Mouse (Mus musculus): ENCODE measurements at regions not wholly inside any gene's neighbourhood (a gene's known extent, or its start where the extent isn't known, plus 50 kb on each side); places are given as distances from the start of the nearest gene placed in this dataset.

- WGBS: 81% methylated on average over 2 of the region's 2 CpGs
- H3K9ac ChIP-seq: no peak overlapping the region
- ATAC-seq (ENCODE audit: insufficient number of reproducible peaks, low FRiP score): no peak
- H3K4me1 ChIP-seq (replicated peaks): no peaks in the 10 kb centered on the region
- no peaks in the 10 kb centered on the region for H3K27me3 ChIP-seq (replicated peaks)
- H3K9me3 ChIP-seq (replicated peaks): no peaks in the 10 kb centered on the region
- H3K27ac ChIP-seq (ENCODE audit: poor library complexity, severe bottlenecking): no peak overlapping the region
- no peak overlapping the region for H3K4me3 ChIP-seq
- H3K36me3 ChIP-seq: no peaks in the 10 kb centered on the region
- no peak overlapping the region for H3K4me2 ChIP-seq
These were observed 244.0 kb upstream of the Dph6 start for GRCm38 (mm10) chr2:114898812-114899211.

GRCm38 (mm10) chr2:114911845-114912500 is 257.2 kb upstream of the Dph6 start:
- no peak overlapping the region for H3K4me2 ChIP-seq

DNA sequence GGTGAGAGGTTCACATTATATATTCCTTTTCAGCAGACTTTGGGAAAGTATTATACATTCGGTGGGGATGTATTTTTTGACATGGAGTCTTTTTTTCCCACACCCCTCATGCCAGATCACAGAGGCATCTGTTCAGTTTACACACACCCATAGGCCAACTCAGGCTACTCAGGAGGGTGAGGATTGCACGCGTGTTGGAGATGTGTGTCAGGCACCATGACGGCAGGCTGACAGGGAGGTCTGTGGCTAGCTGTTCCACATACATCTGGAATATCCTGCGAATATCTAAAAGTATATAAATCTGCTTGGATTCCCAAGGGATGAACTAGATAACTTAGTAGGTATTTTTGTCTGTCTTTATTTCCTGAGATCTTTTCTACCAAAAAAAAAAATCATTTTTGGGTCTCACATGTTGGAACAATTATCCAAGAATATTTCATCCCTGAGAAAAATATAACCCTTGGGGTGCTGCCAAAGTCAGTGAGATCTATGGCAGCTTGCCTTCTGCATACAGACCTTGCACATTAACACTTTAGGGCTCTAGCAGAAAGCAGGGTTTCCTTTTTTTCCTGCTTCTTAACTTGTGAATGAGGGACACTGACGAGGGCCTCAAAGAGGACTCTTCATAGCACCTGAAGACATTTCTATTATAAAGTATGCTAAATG is 260.4 kb upstream of the Dph6 start:
- Histone ChIP-seq H3K9me3 (replicated peaks) (no peaks in the 10 kb centered on the region), H3K4me3 (no peak overlapping the region), H3K4me2 (no peak overlapping the region), H3K9ac (no peak overlapping the region), H3K27ac (ENCODE audit: poor library complexity, severe bottlenecking) (no peak overlapping the region), H3K27me3 (replicated peaks) (no peaks in the 10 kb centered on the region), H3K36me3 (no peaks in the 10 kb centered on the region), H3K4me1 (replicated peaks) (no peaks in the 10 kb centered on the region)
- ATAC-seq (ENCODE audit: insufficient number of reproducible peaks, low FRiP score): no peak
- 76% methylated on average over 6 of the region's 6 CpGs for WGBS

More at GRCm38 (mm10) chr2:114911845-114912500, 257.2 kb upstream of the Dph6 start:
- ATAC-seq (ENCODE audit: insufficient number of reproducible peaks, low FRiP score): no peak
- H3K27ac ChIP-seq (ENCODE audit: poor library complexity, severe bottlenecking): no peak overlapping the region
- H3K4me1 ChIP-seq (replicated peaks): no peaks in the 10 kb centered on the region
- H3K9ac ChIP-seq: no peak overlapping the region
- WGBS: 68% methylated on average over 7 of the region's 7 CpGs
- no peak overlapping the region for H3K4me3 ChIP-seq
- H3K36me3 ChIP-seq: no peaks in the 10 kb centered on the region
- H3K27me3 ChIP-seq (replicated peaks): no peaks in the 10 kb centered on the region
- H3K9me3 ChIP-seq (replicated peaks): no peaks in the 10 kb centered on the region

- H3K4me3 ChIP-seq: no peak overlapping the region
- H3K4me1 ChIP-seq (replicated peaks): no peaks in the 10 kb centered on the region
- H3K9me3 ChIP-seq (replicated peaks): no peaks in the 10 kb centered on the region
- H3K9ac ChIP-seq: no peak overlapping the region
- no peak overlapping the region for H3K27ac ChIP-seq (ENCODE audit: poor library complexity, severe bottlenecking)
- no peaks in the 10 kb centered on the region for H3K36me3 ChIP-seq
- H3K4me2 ChIP-seq: no peak overlapping the region
- 79% methylated on average over 16 of the region's 16 CpGs for WGBS
- no peaks in the 10 kb centered on the region for H3K27me3 ChIP-seq (replicated peaks)
- ATAC-seq (ENCODE audit: insufficient number of reproducible peaks, low FRiP score): no peak; the same call in 1 of the 2 replicates
These were observed 263.9 kb upstream of the Dph6 start for GRCm38 (mm10) chr2:114918420-114919332.

DNA sequence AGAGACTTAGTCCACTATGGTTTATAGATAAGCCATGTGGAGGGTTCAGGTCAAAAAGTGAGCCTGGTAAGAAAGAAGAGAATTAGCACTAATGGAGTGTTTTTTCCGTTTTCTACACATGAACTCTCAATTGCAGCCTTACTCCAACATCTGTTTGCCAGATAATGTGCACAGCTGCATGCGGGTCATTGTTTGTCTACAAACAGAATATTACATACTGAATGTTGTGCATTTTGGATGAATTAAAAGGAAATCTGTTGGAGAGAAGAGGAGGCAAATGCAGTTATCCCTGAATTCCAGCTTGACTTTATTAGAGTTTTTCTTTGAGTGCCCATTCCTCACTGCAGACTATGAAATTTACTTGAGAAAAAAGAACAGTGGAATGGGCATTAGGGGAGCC is 269.1 kb upstream of the Dph6 start:
- no peak overlapping the region for H3K4me3 ChIP-seq
- H3K4me1 ChIP-seq (replicated peaks): no peaks in the 10 kb centered on the region
- no peaks in the 10 kb centered on the region for H3K27me3 ChIP-seq (replicated peaks)
- no peak overlapping the region for H3K27ac ChIP-seq (ENCODE audit: poor library complexity, severe bottlenecking)
- H3K9me3 ChIP-seq (replicated peaks): no peaks in the 10 kb centered on the region
- H3K36me3 ChIP-seq: no peaks in the 10 kb centered on the region
- H3K9ac ChIP-seq: no peak overlapping the region
- WGBS: 88% methylated on average over 2 of the region's 2 CpGs
- H3K4me2 ChIP-seq: no peak overlapping the region
- ATAC-seq (ENCODE audit: insufficient number of reproducible peaks, low FRiP score): no peak

GRCm38 (mm10) chr2:114935436-114935835 is 280.7 kb upstream of the Dph6 start:
- H3K27me3 ChIP-seq (replicated peaks): no peaks in the 10 kb centered on the region
- no peaks in the 10 kb centered on the region for H3K36me3 ChIP-seq
- no peaks in the 10 kb centered on the region for H3K9me3 ChIP-seq (replicated peaks)
- H3K4me1 ChIP-seq (replicated peaks): no peaks in the 10 kb centered on the region
- H3K9ac ChIP-seq: no peak overlapping the region
- no peak overlapping the region for H3K27ac ChIP-seq (ENCODE audit: poor library complexity, severe bottlenecking)
- no peak overlapping the region for H3K4me3 ChIP-seq
- no peak overlapping the region for H3K4me2 ChIP-seq
- ATAC-seq (ENCODE audit: insufficient number of reproducible peaks, low FRiP score): no peak
- WGBS: 67% methylated on average over 3 of the region's 3 CpGs

DNA sequence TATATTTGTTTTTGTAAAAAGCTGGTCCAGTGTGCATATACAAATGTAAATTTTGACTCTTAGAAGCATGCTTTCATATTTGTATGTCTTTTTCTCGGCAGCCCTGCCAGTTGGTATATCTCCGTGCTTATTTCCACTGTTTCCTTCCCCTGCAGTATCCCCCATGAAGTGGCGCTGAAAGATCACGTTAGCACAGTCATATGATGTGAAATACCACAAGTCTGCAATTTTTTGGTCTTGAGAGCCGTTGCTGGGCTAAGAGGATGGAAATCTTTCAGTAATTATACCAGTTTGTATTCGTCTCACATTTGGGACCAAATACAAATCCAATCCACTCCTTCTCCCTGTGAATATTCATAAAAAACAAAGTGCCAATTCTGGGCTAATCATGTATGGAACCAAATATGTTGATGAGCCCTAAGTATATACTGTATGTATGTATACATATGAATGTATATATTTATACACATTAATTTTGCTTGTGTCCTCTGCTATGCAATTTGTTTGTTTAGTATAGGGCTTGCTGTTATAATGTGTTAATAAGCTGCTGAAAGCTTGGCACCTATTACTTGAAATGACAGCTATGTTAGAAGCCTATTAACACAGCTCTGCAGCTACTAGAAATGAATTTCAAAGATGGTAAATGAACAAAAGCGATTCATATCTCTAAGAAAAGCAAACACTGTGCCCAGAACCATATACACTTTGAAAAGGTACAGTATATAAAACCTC is 283.8 kb upstream of the Dph6 start:
- Histone ChIP-seq H3K4me3 (no peak overlapping the region), H3K27me3 (replicated peaks) (no peaks in the 10 kb centered on the region), H3K27ac (ENCODE audit: poor library complexity, severe bottlenecking) (no peak overlapping the region), H3K4me1 (replicated peaks) (no peaks in the 10 kb centered on the region), H3K9me3 (replicated peaks) (no peaks in the 10 kb centered on the region), H3K9ac (no peak overlapping the region), H3K4me2 (no peak overlapping the region), H3K36me3 (no peaks in the 10 kb centered on the region)
- no peak for ATAC-seq (ENCODE audit: insufficient number of reproducible peaks, low FRiP score)
- WGBS: 57% methylated on average over 7 of the region's 7 CpGs

GRCm38 (mm10) chr2:114966111-114966510 is 311.3 kb upstream of the Dph6 start:
- no peak overlapping the region for H3K4me2 ChIP-seq
- H3K4me1 ChIP-seq (replicated peaks): no peaks in the 10 kb centered on the region
- no peaks in the 10 kb centered on the region for H3K9me3 ChIP-seq (replicated peaks)
- no peak for ATAC-seq (ENCODE audit: insufficient number of reproducible peaks, low FRiP score)
- H3K9ac ChIP-seq: no peak overlapping the region
- WGBS: 79% methylated on average over 3 of the region's 3 CpGs
- no peak overlapping the region for H3K4me3 ChIP-seq
- H3K27ac ChIP-seq (ENCODE audit: poor library complexity, severe bottlenecking): no peak overlapping the region
- H3K36me3 ChIP-seq: no peaks in the 10 kb centered on the region
- no peaks in the 10 kb centered on the region for H3K27me3 ChIP-seq (replicated peaks)

DNA sequence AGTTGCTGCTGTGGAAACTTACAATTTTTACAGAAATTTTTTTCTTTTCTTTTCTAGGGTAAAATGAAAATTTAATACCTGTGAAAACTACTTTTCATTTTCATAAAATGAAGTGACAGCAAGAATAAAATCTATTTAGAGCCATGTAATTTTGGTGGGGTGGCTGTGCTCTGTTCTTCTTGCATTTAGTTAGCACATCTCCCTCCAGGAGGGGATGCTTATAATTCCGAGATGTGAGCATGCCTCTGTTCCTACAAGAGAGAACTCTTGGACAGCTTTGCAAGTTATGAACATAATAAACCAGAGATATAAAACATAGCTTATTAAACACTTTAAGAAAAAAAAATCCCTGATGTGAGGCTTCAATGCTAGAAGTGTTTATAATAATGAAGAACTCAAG is 313.9 kb upstream of the Dph6 start:
- Histone ChIP-seq H3K4me1 (replicated peaks) (no peaks in the 10 kb centered on the region), H3K27me3 (replicated peaks) (no peaks in the 10 kb centered on the region)
- 60% methylated on average over 1 of the region's 1 CpGs for WGBS

DNA sequence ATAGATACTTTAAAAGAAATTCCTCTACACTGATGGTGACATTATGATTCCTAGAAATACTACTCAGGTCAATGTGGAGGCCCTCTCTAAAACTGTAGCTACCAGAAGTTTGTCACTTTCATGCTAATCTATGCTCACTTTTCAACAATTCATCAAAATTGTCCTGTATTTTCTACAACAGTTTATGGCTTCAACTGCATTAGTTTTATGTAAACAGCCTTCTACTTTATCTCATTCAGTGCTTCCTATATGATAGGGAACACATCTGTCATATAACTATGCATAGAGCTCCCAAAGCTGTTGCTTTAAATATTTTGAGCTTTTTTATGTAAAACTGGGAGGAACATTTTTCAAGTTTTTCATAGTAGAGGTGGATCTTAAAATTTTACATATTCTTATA is 338.7 kb upstream of the Dph6 start:
- Histone ChIP-seq H3K9me3 (replicated peaks) (no peaks in the 10 kb centered on the region), H3K4me1 (replicated peaks) (no peaks in the 10 kb centered on the region), H3K9ac (no peak overlapping the region), H3K27ac (ENCODE audit: poor library complexity, severe bottlenecking) (no peak overlapping the region), H3K4me3 (no peak overlapping the region), H3K36me3 (no peaks in the 10 kb centered on the region), H3K27me3 (replicated peaks) (no peaks in the 10 kb centered on the region), H3K4me2 (no peak overlapping the region)
- no peak for ATAC-seq (ENCODE audit: insufficient number of reproducible peaks, low FRiP score)

More for the DNA sequence above, 313.9 kb upstream of the Dph6 start:
- H3K4me2 ChIP-seq: no peak overlapping the region
- no peak overlapping the region for H3K4me3 ChIP-seq
- H3K36me3 ChIP-seq: no peaks in the 10 kb centered on the region
- H3K9ac ChIP-seq: no peak overlapping the region
- no peaks in the 10 kb centered on the region for H3K9me3 ChIP-seq (replicated peaks)
- no peak for ATAC-seq (ENCODE audit: insufficient number of reproducible peaks, low FRiP score)
- no peak overlapping the region for H3K27ac ChIP-seq (ENCODE audit: poor library complexity, severe bottlenecking)

GRCm38 (mm10) chr2:114993882-114994281 is 339.1 kb upstream of the Dph6 start:
- H3K9me3 ChIP-seq (replicated peaks): no peaks in the 10 kb centered on the region
- no peak for ATAC-seq (ENCODE audit: insufficient number of reproducible peaks, low FRiP score)
- no peak overlapping the region for H3K27ac ChIP-seq (ENCODE audit: poor library complexity, severe bottlenecking)
- no peak overlapping the region for H3K4me2 ChIP-seq
- H3K27me3 ChIP-seq (replicated peaks): no peaks in the 10 kb centered on the region
- WGBS: 49% methylated on average over 2 of the region's 2 CpGs
- H3K4me1 ChIP-seq (replicated peaks): no peaks in the 10 kb centered on the region
- no peak overlapping the region for H3K9ac ChIP-seq
- no peaks in the 10 kb centered on the region for H3K36me3 ChIP-seq
- no peak overlapping the region for H3K4me3 ChIP-seq
